Mouse (Mus musculus) cerebellum, adult 18-20 months (tissue): ENCODE data around the gene Spint5.

Experiments
- DNase-seq, 2 experiments: peaks; one replicate each; pipeline ENCODE4 v3.0.0; 2021

Gene Spint5

GRCm38 (mm10) chr2:164737377-164738090, 22.4 kb downstream of the Spint5 start:
- DNase-seq = no peak

GRCm38 (mm10) chr2:164739876-164740275, 24.8 kb downstream of the Spint5 start:
- DNase-seq = no peak

GRCm38 (mm10) chr2:164744987-164745386, 29.9 kb downstream of the Spint5 start:
- DNase-seq = no peak

DNA sequence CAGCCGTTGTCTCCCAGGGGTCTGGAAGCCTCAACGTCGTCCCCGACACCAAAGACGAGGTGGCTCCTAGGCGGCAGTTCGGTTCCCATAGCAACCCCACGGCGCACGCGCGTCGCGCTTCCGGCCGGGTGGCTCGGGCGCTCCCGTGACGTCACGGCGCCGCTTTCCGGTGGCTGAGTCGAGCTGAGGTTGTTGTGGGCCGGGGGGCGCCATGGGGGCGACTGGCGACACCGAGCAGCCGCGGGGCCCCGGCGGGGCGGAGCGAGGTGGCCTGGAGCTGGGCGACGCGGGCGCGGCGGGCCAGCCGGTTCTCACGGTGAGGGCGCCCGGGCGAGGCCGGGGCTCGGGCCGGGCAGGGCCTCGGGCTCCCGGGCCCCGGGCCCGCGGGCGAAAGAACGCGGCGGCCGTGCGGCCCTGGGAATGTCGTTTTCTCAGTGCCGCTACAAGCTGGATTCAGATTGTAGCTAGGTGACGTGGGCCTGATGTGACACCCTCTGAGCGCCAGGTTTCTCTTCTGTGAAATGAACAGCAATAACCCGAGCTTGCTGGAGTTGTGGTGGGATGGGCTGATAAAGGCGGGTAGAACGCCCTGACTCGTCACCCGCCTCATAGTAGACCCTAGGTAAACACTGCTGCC, 30.9 kb downstream of the Spint5 start, which contains the start of the genes Wfdc3 and Dnttip1:
Gene Wfdc3, minus strand, starts transcription at position 89 of the 637 bp plus-strand sequence.
Gene Dnttip1, plus strand, starts transcription at position 141 of the 637 bp plus-strand sequence.
- peak; percentile 88 to 95 for DNase-seq

DNA sequence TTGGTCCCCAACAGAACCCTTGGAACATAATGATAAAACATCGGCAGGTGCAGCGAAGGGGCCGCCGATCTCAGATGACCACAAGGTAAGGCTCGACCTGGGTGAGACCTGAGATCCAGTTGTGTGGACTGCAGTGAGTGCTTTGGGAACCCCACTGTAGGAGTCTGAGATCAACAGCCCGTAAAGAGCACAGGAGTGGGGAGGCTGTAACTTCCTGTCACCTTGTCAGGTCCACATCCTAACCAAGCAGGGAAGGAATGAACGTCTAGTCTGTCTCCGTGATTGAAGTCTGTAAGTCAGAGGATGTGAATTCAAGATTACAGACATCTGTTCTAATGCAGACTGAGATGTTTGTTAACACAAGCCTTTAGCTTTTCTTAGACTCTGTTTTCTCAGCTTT, 31.6 kb downstream of the Spint5 start:
- no peak for DNase-seq

DNA sequence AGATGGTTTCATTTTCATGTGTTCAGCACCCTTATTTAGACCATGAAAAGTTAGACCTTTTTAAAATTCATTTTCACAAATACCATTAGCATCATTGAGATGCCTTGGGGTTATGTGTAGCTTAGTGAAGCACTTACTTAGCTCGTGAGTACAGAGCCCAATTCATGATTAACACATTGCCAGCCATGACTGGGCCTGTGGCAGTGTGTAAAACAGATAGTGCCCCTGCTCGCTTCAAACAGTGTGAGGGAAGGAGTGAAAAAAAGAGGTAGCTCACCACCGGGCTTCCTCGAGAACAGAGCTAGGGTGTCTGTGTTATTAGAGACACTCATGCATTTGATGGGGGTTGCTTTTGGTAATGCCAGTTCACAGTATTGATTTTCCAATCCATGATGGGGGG, 33.1 kb downstream of the Spint5 start:
- no peak for DNase-seq

GRCm38 (mm10) chr2:164748991-164749390, 33.9 kb downstream of the Spint5 start:
- DNase-seq = no peak

- DNase-seq = no peak
Measured at GRCm38 (mm10) chr2:164752454-164752853, 37.3 kb downstream of the Spint5 start.

GRCm38 (mm10) chr2:164754105-164754504, 39.0 kb downstream of the Spint5 start:
- DNase-seq = no peak

- no peak for DNase-seq
Measured at GRCm38 (mm10) chr2:164754800-164755199, 39.7 kb downstream of the Spint5 start.

DNA sequence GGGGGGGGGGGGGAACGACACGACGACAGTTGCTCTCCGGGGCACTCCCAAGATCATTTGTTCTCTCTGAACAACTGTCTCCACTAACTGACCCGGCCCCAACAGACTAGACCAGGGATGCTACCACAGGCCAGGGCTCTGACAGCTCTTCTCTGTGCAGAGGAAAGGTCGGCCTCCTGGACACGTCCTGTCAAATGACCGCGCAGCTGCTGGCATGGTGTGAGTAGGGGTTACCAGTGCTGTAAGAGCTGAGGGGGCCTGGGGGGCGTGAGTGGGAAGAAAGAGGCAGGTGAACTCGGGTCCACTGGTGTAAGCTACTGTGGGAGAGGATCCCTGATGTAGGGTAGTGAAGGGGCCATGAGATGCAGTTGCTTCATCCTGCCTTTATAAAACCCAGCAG, 42.7 kb downstream of the Spint5 start:
- DNase-seq = no peak

DNA sequence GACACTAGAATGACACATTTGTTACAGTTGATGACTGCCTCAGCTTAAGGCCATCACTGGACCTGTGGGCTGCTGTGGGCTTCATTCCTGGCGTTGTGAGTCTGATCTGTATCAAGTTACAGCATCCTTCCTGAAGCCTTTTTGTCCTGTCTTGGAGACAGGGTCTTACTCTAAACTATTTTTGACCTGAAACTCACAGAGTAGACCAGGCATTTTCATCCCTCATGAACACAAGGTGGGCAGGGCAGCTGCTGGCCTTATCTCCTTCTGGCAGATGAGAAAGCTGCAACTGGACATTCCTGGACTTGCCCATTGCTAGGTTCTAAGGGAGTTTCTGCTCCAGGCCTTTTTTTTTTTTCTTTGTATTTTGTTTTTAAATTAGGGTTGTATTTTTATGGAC, 43.6 kb downstream of the Spint5 start:
- no peak for DNase-seq

DNA sequence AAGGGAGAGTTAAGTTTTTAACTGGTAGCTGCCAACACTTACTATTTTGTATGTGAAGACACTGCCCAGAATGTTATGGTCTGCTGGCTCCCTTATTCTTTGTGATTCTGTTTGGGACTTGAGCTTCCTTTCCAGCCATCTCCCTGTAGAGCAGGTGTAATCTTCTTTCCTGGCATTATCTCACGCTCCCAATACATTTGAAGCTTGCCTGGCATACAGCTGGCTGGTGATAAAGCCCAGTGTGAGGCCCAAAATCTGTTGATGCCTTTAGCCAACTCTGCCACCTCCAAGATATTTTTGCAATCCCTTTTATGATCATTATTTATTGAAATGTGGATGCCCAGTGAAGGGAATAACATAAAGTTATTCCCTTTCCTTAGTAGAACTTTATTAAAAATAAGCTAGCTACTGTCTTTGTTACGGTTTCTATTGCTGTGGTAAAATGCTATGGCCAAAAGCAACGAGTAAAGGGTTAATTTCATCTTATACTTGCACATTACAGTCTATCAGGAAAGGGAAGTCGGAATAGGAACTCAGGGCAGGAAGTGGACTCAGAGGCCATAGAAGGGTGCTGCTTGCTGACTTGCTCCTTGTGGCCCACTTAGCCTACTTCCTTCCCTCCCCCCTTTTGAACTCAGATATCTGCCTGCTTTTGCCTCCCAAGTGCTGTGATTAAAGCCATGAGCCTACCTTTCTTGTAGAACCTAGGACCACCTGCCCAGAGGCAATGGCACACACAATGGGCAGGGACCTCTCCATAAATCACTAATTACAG, 45.1 kb downstream of the Spint5 start:
- DNase-seq = no peak

- DNase-seq = peak in 1 of 2 experiments; percentile 26
Measured at GRCm38 (mm10) chr2:164761502-164761901, 46.4 kb downstream of the Spint5 start.

GRCm38 (mm10) chr2:164761971-164762370, 46.9 kb downstream of the Spint5 start:
- no peak for DNase-seq

GRCm38 (mm10) chr2:164762593-164762992, 47.5 kb downstream of the Spint5 start:
- no peak for DNase-seq

- DNase-seq = no peak
Measured at GRCm38 (mm10) chr2:164765841-164766240, 50.7 kb downstream of the Spint5 start.
